Mouse (Mus musculus) right cerebral cortex, postnatal 10 days (tissue): ENCODE measurements around the gene Itsn1.

Experiments used
- DNase-seq, 2 experiments: peaks; one replicate each; pipeline ENCODE4 v3.0.0; 2021; ENCODE audit warnings: low spot score in 2 of 2

Gene Itsn1

GRCm38 (mm10) chr16:91870158-91870582 lies 141.1 kb downstream of the Itsn1 start:
- no peak for DNase-seq

DNA sequence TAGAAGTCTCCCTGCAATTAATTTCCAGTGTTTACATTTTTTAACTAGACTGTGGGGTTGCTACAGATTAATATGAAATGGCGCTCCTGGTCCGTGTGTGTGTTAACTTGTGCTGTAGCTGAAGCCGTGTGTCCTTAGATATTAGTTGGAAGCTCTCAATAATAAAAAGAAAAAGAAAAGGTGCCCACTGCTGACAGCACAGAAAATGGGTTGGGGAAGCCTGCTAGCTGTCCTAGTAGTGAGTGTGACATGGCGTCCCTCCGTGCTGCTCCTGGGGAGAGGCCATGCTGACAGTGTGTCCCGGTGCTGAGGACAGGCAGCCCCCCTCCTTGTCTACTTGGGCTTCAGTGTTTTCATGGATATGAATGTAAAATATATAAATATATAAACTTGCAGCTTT lies 142.1 kb downstream of the Itsn1 start:
- no peak for DNase-seq

DNA sequence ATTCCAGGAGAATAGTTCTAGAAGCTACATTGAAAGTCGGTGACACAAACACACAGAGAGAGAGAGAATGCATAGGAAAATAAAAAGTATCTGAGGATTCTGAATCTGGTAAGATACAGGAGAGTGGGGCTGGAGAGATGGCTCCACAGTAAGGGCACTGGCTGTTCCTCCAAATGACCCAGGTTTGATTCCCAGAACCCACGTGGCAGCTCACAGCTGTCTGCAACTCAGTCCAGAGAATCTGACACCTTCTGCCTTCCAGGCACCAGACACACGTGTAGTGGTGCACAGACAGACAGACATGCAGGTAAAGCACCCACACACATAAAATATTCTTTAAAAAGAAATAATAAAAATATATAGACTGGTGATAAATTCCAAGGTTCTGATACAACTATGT lies 144.6 kb downstream of the Itsn1 start:
- DNase-seq: no peak

- DNase-seq: no peak
Measured at GRCm38 (mm10) chr16:91875567-91876344, 146.7 kb downstream of the Itsn1 start.

DNA sequence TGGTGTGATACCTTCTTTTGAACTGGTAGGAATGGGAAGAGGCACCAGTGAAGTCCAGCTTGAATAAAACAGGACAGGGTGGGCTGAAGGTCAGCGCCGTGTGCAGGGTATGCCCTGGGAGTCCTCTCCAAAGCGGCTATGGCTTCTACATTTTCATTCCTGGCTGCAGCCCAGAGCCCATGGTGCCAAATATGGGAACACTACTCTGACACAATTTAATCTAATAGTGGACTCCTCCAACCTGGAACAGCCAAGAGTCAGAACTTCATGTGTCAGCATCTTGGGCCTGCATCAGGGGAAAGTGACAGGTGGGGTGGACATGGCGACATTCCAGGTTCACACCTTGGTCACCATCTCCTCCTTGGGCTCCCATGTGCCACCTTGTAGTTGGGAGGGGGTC lies 147.4 kb downstream of the Itsn1 start:
- no peak for DNase-seq

- no peak for DNase-seq
Measured at GRCm38 (mm10) chr16:91879101-91879500, 150.0 kb downstream of the Itsn1 start.

GRCm38 (mm10) chr16:91880869-91881767 lies 152.0 kb downstream of the Itsn1 start:
- DNase-seq: peak; percentile 50 to 60

GRCm38 (mm10) chr16:91882168-91882859 lies 153.2 kb downstream of the Itsn1 start:
- DNase-seq: no peak

DNA sequence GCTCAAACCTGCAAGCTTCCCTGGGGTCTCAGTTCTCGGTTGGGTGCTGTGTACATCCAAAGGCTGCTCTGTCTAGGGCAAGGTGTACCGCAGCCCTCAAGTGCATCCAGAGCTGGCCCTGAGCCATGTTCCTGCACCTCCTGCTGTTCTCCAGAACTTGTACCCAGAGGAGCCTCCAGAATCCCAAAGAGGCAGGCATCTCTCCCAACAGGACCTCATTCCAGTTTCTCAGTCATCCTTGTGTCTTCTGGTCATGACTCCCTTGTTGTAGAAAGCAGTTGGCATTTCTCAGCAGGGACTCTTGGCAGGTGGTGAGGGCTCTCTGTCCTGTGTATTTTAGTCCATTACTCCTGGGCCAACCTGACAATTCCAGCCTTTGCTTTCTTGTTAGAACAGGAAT lies 154.6 kb downstream of the Itsn1 start:
- DNase-seq: no peak

GRCm38 (mm10) chr16:91884196-91884595 lies 155.1 kb downstream of the Itsn1 start:
- DNase-seq: no peak

GRCm38 (mm10) chr16:91885389-91886122 lies 156.5 kb downstream of the Itsn1 start:
- DNase-seq: peak in 1 of 2 experiments; percentile 46

GRCm38 (mm10) chr16:91888368-91888767 lies 159.3 kb downstream of the Itsn1 start:
- DNase-seq: no peak

GRCm38 (mm10) chr16:91889831-91890230 lies 160.8 kb downstream of the Itsn1 start:
- DNase-seq: peak in 1 of 2 experiments; percentile 47

GRCm38 (mm10) chr16:91891218-91891617 lies 162.1 kb downstream of the Itsn1 start:
- DNase-seq: no peak

- DNase-seq: peak; percentile 91 to 93
Measured at GRCm38 (mm10) chr16:91896426-91896830, 167.3 kb downstream of the Itsn1 start.

DNA sequence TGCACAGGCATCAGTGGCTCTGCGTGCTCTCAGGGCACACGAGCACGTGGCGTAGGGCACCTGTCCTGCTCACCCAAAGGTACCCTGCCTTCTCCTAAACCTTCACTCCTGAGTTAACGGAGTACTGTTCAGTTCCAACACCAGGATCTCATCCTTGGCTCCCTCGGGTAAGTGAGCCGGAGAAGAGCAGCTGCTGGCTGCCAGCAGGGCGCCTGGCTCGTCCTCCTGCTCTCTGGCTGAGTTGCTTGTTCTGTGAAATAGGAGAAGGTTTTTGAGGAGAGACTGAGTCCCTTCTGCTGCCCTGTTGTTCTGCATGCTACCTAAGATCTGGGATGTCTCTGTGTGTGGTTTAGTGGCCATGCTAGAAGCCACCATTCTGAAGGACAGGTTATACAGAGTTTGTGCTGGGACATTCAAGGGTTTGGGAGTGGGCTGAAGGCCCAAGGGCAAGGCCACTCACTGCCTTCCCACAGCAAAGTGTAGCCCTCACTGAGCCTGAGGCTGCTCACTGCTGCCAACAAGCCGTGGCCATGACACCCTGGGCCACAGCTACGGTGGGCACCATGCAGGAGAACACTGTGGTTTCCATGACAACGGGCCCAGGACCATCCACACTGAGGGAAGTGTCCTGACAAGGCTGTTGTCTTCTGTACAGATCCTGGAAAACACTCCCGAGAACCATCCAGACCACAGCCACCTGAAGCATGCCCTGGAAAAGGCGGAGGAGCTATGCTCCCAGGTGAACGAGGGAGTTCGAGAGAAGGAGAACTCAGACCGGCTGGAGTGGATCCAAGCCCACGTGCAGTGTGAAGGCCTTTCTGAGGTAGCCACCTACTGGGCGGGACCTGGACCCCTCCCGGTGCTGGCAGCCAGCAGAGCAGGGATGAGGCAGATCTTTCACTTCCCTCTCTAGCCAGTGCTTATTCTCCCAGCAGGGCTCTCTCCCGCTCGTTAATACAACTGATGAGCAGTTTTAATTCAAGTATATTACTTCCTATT lies 170.1 kb downstream of the Itsn1 start:
- DNase-seq: peak in 1 of 2 experiments; percentile 56

GRCm38 (mm10) chr16:91900274-91900673 lies 171.2 kb downstream of the Itsn1 start:
- no peak for DNase-seq

- DNase-seq: peak in 1 of 2 experiments; percentile 39
Measured at GRCm38 (mm10) chr16:91903801-91904506, 174.9 kb downstream of the Itsn1 start.

DNA sequence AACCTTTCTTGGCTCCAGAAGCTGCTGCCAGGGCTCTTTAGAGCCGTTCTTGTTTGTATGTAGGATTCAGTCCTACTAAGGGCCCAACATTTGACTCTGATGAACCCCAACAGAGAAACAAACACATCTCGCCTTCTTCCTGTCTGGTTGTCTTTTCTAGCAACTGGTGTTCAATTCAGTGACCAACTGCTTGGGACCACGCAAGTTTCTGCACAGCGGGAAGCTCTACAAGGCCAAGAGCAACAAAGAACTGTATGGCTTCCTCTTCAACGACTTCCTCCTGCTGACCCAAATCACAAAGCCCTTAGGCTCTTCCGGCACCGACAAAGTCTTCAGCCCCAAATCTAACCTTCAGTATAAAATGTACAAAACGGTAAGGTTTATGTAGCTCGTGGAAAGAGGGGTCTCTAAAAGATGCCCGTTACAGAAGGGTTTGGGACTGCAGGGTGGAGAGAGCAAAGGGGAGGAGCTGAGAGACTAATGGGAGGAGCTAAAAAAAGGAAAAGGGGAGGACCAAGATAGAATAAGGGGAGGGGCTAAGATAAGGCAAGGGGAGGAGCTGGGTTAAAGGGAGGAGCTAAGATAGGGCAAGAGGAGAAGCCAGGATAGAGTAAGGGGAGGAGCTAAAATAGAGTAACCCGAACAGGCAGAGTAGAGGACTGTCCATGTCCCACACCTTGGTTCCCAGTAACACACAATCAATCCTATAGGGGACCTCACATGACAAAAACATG lies 176.2 kb downstream of the Itsn1 start:
- peak in 1 of 2 experiments; percentile 37 for DNase-seq
